Mouse (Mus musculus): Measurements from ENCODE around the gene Med19. TPM values are rescaled to one million over a fixed set of nuclear protein-coding genes. Genes with fewer than 3 reads are reported as not detected.

The Med19 gene
- polyA plus RNA-seq, 1 experiment from 2014 or later: 73.2 TPM

GRCm38 (mm10) chr2:84734919-84735318 lies 56.7 kb downstream of the Med19 start:
- H3K4me1 ChIP-seq (ENCODE audit: control insufficient read depth, insufficient read depth, low read length): peaks cover 48% of the 10 kb centered on the region
- ATAC-seq (ENCODE audit: low FRiP score) (no peak), DNase-seq (ENCODE audit: low spot score, missing footprints) (peak; percentile 89)
- H3K27me3 ChIP-seq (ENCODE audit: control insufficient read depth, insufficient read depth, low read length): no peaks in the 10 kb centered on the region
- no peaks in the 10 kb centered on the region for H3K36me3 ChIP-seq (ENCODE audit: control insufficient read depth, insufficient read depth, low read length)
- peak overlapping the region; percentile 69 for H3K27ac ChIP-seq (ENCODE audit: low read depth, low read length)
- peak overlapping the region; percentile 58 for H3K4me3 ChIP-seq (ENCODE audit: low read depth, low read length)
- H3K9me3 ChIP-seq (ENCODE audit: control insufficient read depth, low read length): no peaks in the 10 kb centered on the region
- peak overlapping the region; percentile 74 for H3K4me2 ChIP-seq
- H3K9ac ChIP-seq (ENCODE audit: low read length): peak overlapping the region; percentile 91
- 0% methylated on average over 2 of the region's 2 CpGs for WGBS

GRCm38 (mm10) chr2:84735346-84735920 lies 57.2 kb downstream of the Med19 start:
- Histone ChIP-seq H3K4me1 (ENCODE audit: control insufficient read depth, insufficient read depth, low read length) (peaks cover 51% of the 10 kb centered on the region), H3K27me3 (ENCODE audit: control insufficient read depth, insufficient read depth, low read length) (no peaks in the 10 kb centered on the region), H3K9ac (ENCODE audit: low read length) (peak overlapping the region; percentile 91)

GRCm38 (mm10) chr2:84736312-84737161 lies 58.3 kb downstream of the Med19 start:
- peak overlapping the region; percentile 19 for H3K4me3 ChIP-seq (ENCODE audit: low read depth, low read length)
- H3K9me3 ChIP-seq (ENCODE audit: control insufficient read depth, low read length): no peaks in the 10 kb centered on the region
- peaks cover 62% of the 10 kb centered on the region for H3K4me1 ChIP-seq (ENCODE audit: control insufficient read depth, insufficient read depth, low read length)
- H3K27me3 ChIP-seq (ENCODE audit: control insufficient read depth, insufficient read depth, low read length): no peaks in the 10 kb centered on the region
- peak overlapping the region; percentile 54 for H3K9ac ChIP-seq (ENCODE audit: low read length)
- ATAC-seq (ENCODE audit: low FRiP score) (no peak), DNase-seq (ENCODE audit: low spot score, missing footprints) (peak; percentile 92)
- WGBS: 6% methylated on average over 27 of the region's 27 CpGs
- H3K36me3 ChIP-seq (ENCODE audit: control insufficient read depth, insufficient read depth, low read length): no peaks in the 10 kb centered on the region
- peak overlapping the region; percentile 43 for H3K4me2 ChIP-seq
- H3K27ac ChIP-seq (ENCODE audit: low read depth, low read length): no peak overlapping the region; the same call in 1 of the 2 replicates

More at GRCm38 (mm10) chr2:84735346-84735920, 57.2 kb downstream of the Med19 start:
- Histone ChIP-seq H3K9me3 (ENCODE audit: control insufficient read depth, low read length) (no peaks in the 10 kb centered on the region), H3K27ac (ENCODE audit: low read depth, low read length) (peak overlapping the region; percentile 69), H3K4me2 (peak overlapping the region; percentile 74), H3K4me3 (ENCODE audit: low read depth, low read length) (peak overlapping the region; percentile 58), H3K36me3 (ENCODE audit: control insufficient read depth, insufficient read depth, low read length) (no peaks in the 10 kb centered on the region)
- ATAC-seq (ENCODE audit: low FRiP score) (no peak), DNase-seq (ENCODE audit: low spot score, missing footprints) (peak; percentile 90)
- 22% methylated on average over 7 of the region's 7 CpGs for WGBS

GRCm38 (mm10) chr2:84737451-84737925 lies 59.3 kb downstream of the Med19 start:
- H3K4me2 ChIP-seq: peak overlapping the region; percentile 43
- H3K4me3 ChIP-seq (ENCODE audit: low read depth, low read length): no peak overlapping the region
- peaks cover 68% of the 10 kb centered on the region for H3K4me1 ChIP-seq (ENCODE audit: control insufficient read depth, insufficient read depth, low read length)
- no peaks in the 10 kb centered on the region for H3K27me3 ChIP-seq (ENCODE audit: control insufficient read depth, insufficient read depth, low read length)
- DNase-seq (ENCODE audit: low spot score, missing footprints) (peak; percentile 95), ATAC-seq (ENCODE audit: low FRiP score) (peak; percentile 31)
- H3K9me3 ChIP-seq (ENCODE audit: control insufficient read depth, low read length): no peaks in the 10 kb centered on the region
- H3K36me3 ChIP-seq (ENCODE audit: control insufficient read depth, insufficient read depth, low read length): no peaks in the 10 kb centered on the region
- 4% methylated on average over 8 of the region's 8 CpGs for WGBS
- H3K9ac ChIP-seq (ENCODE audit: low read length): peak overlapping the region; percentile 52
- H3K27ac ChIP-seq (ENCODE audit: low read depth, low read length): peak overlapping the region; percentile 64

Other genes with a start within 250 kb of the Med19 start
- 20.4 and 25.4 TPM in 2 replicates for gene Tfpi, start 201.6 kb upstream of the Med19 start, polyA plus RNA-seq (2014; fragmentation: Nextera tagmentation; extraction: Ambion mirVana)
- gene Ctnnd1, start 27.6 kb upstream of the Med19 start, polyA plus RNA-seq (2014; fragmentation: Nextera tagmentation; extraction: Ambion mirVana): 36.8 and 38.3 TPM in 2 replicates
- 0.19 and 0.41 TPM in 2 replicates for gene Btbd18, start 19.3 kb upstream of the Med19 start, polyA plus RNA-seq (2014; fragmentation: Nextera tagmentation; extraction: Ambion mirVana)
- gene Selenoh, start 7.6 kb upstream of the Med19 start, polyA plus RNA-seq (2014; fragmentation: Nextera tagmentation; extraction: Ambion mirVana): 450 and 473 TPM in 2 replicates
- gene Gm28635, start 361 bp upstream of the Med19 start, polyA plus RNA-seq (2014; fragmentation: Nextera tagmentation; extraction: Ambion mirVana): not detected in 2 replicates
- gene Tmx2, start 738 bp downstream of the Med19 start, polyA plus RNA-seq (2014; fragmentation: Nextera tagmentation; extraction: Ambion mirVana): 193 and 195 TPM in 2 replicates
- 22.4 and 23.9 TPM in 2 replicates for gene Zdhhc5, start 36.8 kb downstream of the Med19 start, polyA plus RNA-seq (2014; fragmentation: Nextera tagmentation; extraction: Ambion mirVana)
- gene Clp1, start 48.9 kb downstream of the Med19 start, polyA plus RNA-seq (2014; fragmentation: Nextera tagmentation; extraction: Ambion mirVana): 54.4 and 57.0 TPM in 2 replicates
- gene Ypel4, start 55.7 kb downstream of the Med19 start, polyA plus RNA-seq (2014; fragmentation: Nextera tagmentation; extraction: Ambion mirVana): 13.6 and 14.2 TPM in 2 replicates
- gene Gm19426, start 65.3 kb downstream of the Med19 start, polyA plus RNA-seq (2014; fragmentation: Nextera tagmentation; extraction: Ambion mirVana): 4.5 and 6.5 TPM in 2 replicates
- gene Serping1, start 97.0 kb downstream of the Med19 start, polyA plus RNA-seq (2014; fragmentation: Nextera tagmentation; extraction: Ambion mirVana): 37.0 and 39.2 TPM in 2 replicates
- gene Ube2l6, start 120.4 kb downstream of the Med19 start, polyA plus RNA-seq (2014; fragmentation: Nextera tagmentation; extraction: Ambion mirVana): 39.4 and 39.5 TPM in 2 replicates
- 0.15 TPM in 1 of 2 replicates, not detected in the other for gene Smtnl1, start 144.2 kb downstream of the Med19 start, polyA plus RNA-seq (2014; fragmentation: Nextera tagmentation; extraction: Ambion mirVana)
- 38.1 and 43.1 TPM in 2 replicates for gene Timm10, start 148.6 kb downstream of the Med19 start, polyA plus RNA-seq (2014; fragmentation: Nextera tagmentation; extraction: Ambion mirVana)
- 16.3 and 18.6 TPM in 2 replicates for gene Slc43a1, start 160.4 kb downstream of the Med19 start, polyA plus RNA-seq (2014; fragmentation: Nextera tagmentation; extraction: Ambion mirVana)
- gene Rtn4rl2, start 208.3 kb downstream of the Med19 start, polyA plus RNA-seq (2014; fragmentation: Nextera tagmentation; extraction: Ambion mirVana): 1.4 and 1.6 TPM in 2 replicates

Measured in midbrain, embryonic 11.5 days (tissue).